Mouse (Mus musculus) embryonic facial prominence, embryonic 14.5 days (tissue): ENCODE measurements around the gene Fzd2. TPM values are rescaled to one million over a fixed set of nuclear protein-coding genes. Genes with fewer than 3 reads are reported as not detected.

Experiments used
- ATAC-seq: fragments of 200-750 bp; cut with Nextera tagmentation; 2 replicates; pipeline ENCODE4 v1.8.0; 2017; ENCODE audit warnings: low read depth, moderate number of reproducible peaks, moderate TSS enrichment
- DNase-seq: peaks from one replicate; pipeline ENCODE4 v3.0.0-alpha.2; 2015; ENCODE audit warnings: low spot score
- H3K27ac ChIP-seq: fragments of 300-500 bp; sonication (generic); replicated peaks from 2 replicates; pipeline ENCODE4 v1.5.1; 2014; ENCODE audit warnings: low read depth, mild to moderate bottlenecking, low read length, moderate library complexity
- H3K27me3 ChIP-seq: fragments of 300-500 bp; sonication (generic); replicated peaks from 2 replicates; pipeline ENCODE4 v1.6.1; 2014; ENCODE audit warnings: low read length; ENCODE audit not compliant: control insufficient read depth, insufficient read depth
- H3K36me3 ChIP-seq: fragments of 300-500 bp; sonication (generic); 2 replicates; pipeline ENCODE4 v1.6.1; 2014; ENCODE audit warnings: low read length, mixed read lengths; ENCODE audit not compliant: control insufficient read depth, insufficient read depth
- H3K4me1 ChIP-seq: fragments of 300-500 bp; sonication (generic); 2 replicates; pipeline ENCODE4 v1.6.1; 2014; ENCODE audit warnings: antibody characterized with exemption, low read length; ENCODE audit not compliant: control insufficient read depth, insufficient read depth
- H3K4me2 ChIP-seq: fragments of 300-500 bp; sonication (generic); 2 replicates; pipeline ENCODE4 v1.6.1; 2014; ENCODE audit warnings: low read depth, mild to moderate bottlenecking, low read length, moderate library complexity, mixed read lengths
- H3K4me3 ChIP-seq: fragments of 300-500 bp; sonication (generic); 2 replicates; pipeline ENCODE4 v1.5.1; 2014; ENCODE audit warnings: low read depth, mild to moderate bottlenecking, low read length
- H3K9ac ChIP-seq: fragments of 300-500 bp; sonication (generic); 2 replicates; pipeline ENCODE4 v1.6.1; 2014; ENCODE audit warnings: low read depth, mild to moderate bottlenecking, low read length, moderate library complexity, mixed read lengths
- H3K9me3 ChIP-seq: fragments of 300-500 bp; sonication (generic); 2 replicates; pipeline ENCODE4 v1.6.1; 2016; ENCODE audit warnings: low read length; ENCODE audit not compliant: control insufficient read depth
- WGBS: fragments of 180-500 bp; shearing (Covaris S2); extraction: QIAGEN DNeasy Blood & Tissue Kit; methylation state at CpG from one replicate; pipeline ENCODE4 v1.1.7; 2014; 5-methylcytosine and 5-hydroxymethylcytosine counted together
- polyA plus RNA-seq: library from polyadenylated mRNA; unstranded; fragments of >200 nt; fragmentation: Nextera tagmentation; extraction: Ambion mirVana; gene quantifications from 2 replicates; pipeline ENCODE4 v1.2.1, GENCODE M21; 2014

Gene Fzd2
- polyA plus RNA-seq, 1 experiment from 2014 or later = 41.7 TPM

DNA sequence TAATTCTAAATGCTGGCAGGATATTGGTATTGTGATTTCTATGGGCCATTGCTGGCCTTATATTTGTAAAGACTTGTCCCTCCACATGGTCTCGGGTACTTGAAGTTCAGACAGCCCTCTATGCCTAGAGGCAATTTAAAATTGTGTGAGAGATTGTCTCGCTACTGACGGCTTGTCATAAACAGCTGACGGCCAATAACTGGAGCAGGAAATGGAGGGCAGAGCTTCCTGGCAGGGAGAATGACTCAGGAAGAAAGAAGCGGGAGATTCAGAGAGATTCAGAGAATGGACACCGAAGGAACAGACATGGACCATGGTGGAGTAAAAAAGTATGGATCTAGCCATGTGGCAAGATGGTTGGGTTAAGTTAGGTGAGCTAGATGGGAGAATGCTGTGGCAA lies 52.7 kb downstream of the Fzd2 start:
- H3K4me3 ChIP-seq = no peak overlapping the region
- H3K4me1 ChIP-seq = no peaks in the 10 kb centered on the region
- H3K9me3 ChIP-seq = no peaks in the 10 kb centered on the region
- no peaks in the 10 kb centered on the region for H3K36me3 ChIP-seq
- no peaks in the 10 kb centered on the region for H3K27me3 ChIP-seq
- DNase-seq = no peak
- ATAC-seq = no peak
- no peak overlapping the region for H3K9ac ChIP-seq
- 51% methylated on average over 6 of the region's 6 CpGs for WGBS
- no peak overlapping the region for H3K4me2 ChIP-seq
- H3K27ac ChIP-seq = no peak overlapping the region

Other genes with a start within 250 kb of the Fzd2 start
- 6.0 and 6.8 TPM in 2 replicates for gene Slc4a1, start 238.2 kb upstream of the Fzd2 start, polyA plus RNA-seq
- 7.1 and 7.8 TPM in 2 replicates for gene Rundc3a, start 211.0 kb upstream of the Fzd2 start, polyA plus RNA-seq
- 190 and 194 TPM in 2 replicates for gene Slc25a39, start 196.4 kb upstream of the Fzd2 start, polyA plus RNA-seq
- gene Grn, start 174.1 kb upstream of the Fzd2 start, polyA plus RNA-seq = 121 and 129 TPM in 2 replicates
- 6.8 and 10.7 TPM in 2 replicates for gene Fam171a2, start 156.7 kb upstream of the Fzd2 start, polyA plus RNA-seq
- 6.0 and 6.6 TPM in 2 replicates for gene Itga2b, start 134.3 kb upstream of the Fzd2 start, polyA plus RNA-seq
- gene Gpatch8, start 48.0 kb upstream of the Fzd2 start, polyA plus RNA-seq = 36.1 and 41.2 TPM in 2 replicates
- 9.5 and 15.7 TPM in 2 replicates for gene Gm11627, start 24.9 kb upstream of the Fzd2 start, polyA plus RNA-seq
- 0.95 and 1.3 TPM in 2 replicates for gene Meioc, start 59.3 kb downstream of the Fzd2 start, polyA plus RNA-seq
- gene Ccdc43, start 93.4 kb downstream of the Fzd2 start, polyA plus RNA-seq = 41.1 and 47.9 TPM in 2 replicates
- gene Adam11, start 157.0 kb downstream of the Fzd2 start, polyA plus RNA-seq = 8.1 and 9.3 TPM in 2 replicates
- gene Gjc1, start 215.3 kb downstream of the Fzd2 start, polyA plus RNA-seq = 46.0 and 49.6 TPM in 2 replicates
- 0.79 and 1.3 TPM in 2 replicates for gene Higd1b, start 231.5 kb downstream of the Fzd2 start, polyA plus RNA-seq